Mouse (Mus musculus): ENCODE measurements around the gene Plppr1. TPM values are rescaled to one million over a fixed set of nuclear protein-coding genes. Genes with fewer than 3 reads are reported as not detected.

The Plppr1 gene
- polyA plus RNA-seq, 1 experiment, result 33.5 TPM

- peak; percentile 65 for DNase-seq (ENCODE audit: low read depth)
- TF ChIP-seq CTCF (IDR thresholded peaks at IDR 0.05; ENCODE audit: borderline replicate concordance, extremely low read depth, insufficient read depth, insufficient read length), result no peak
- no peak for TF ChIP-seq POLR2A (IDR thresholded peaks at IDR 0.05; ENCODE audit: borderline replicate concordance, extremely low read depth, insufficient read depth, insufficient read length, poor library complexity, severe bottlenecking)
Measured at GRCm38 (mm10) chr4:49233032-49233406, 173.9 kb downstream of the Plppr1 start.

- TF ChIP-seq CTCF (IDR thresholded peaks at IDR 0.05; ENCODE audit: borderline replicate concordance, extremely low read depth, insufficient read depth, insufficient read length) (no peak), POLR2A (IDR thresholded peaks at IDR 0.05; ENCODE audit: borderline replicate concordance, extremely low read depth, insufficient read depth, insufficient read length, poor library complexity, severe bottlenecking) (no peak)
- DNase-seq (ENCODE audit: low read depth), result no peak
Measured at GRCm38 (mm10) chr4:49238111-49238510, 179.0 kb downstream of the Plppr1 start.

- no peak for DNase-seq (ENCODE audit: low read depth)
- no peak for TF ChIP-seq POLR2A (IDR thresholded peaks at IDR 0.05; ENCODE audit: borderline replicate concordance, extremely low read depth, insufficient read depth, insufficient read length, poor library complexity, severe bottlenecking)
- TF ChIP-seq CTCF (IDR thresholded peaks at IDR 0.05; ENCODE audit: borderline replicate concordance, extremely low read depth, insufficient read depth, insufficient read length), result no peak
Measured at GRCm38 (mm10) chr4:49239451-49239850, 180.4 kb downstream of the Plppr1 start.

GRCm38 (mm10) chr4:49244791-49245190, 185.7 kb downstream of the Plppr1 start:
- TF ChIP-seq CTCF (IDR thresholded peaks at IDR 0.05; ENCODE audit: borderline replicate concordance, extremely low read depth, insufficient read depth, insufficient read length), result no peak
- no peak for TF ChIP-seq POLR2A (IDR thresholded peaks at IDR 0.05; ENCODE audit: borderline replicate concordance, extremely low read depth, insufficient read depth, insufficient read length, poor library complexity, severe bottlenecking)

GRCm38 (mm10) chr4:49245274-49245673, 186.2 kb downstream of the Plppr1 start:
- no peak for DNase-seq (ENCODE audit: low read depth)
- TF ChIP-seq CTCF (IDR thresholded peaks at IDR 0.05; ENCODE audit: borderline replicate concordance, extremely low read depth, insufficient read depth, insufficient read length), result no peak
- no peak for TF ChIP-seq POLR2A (IDR thresholded peaks at IDR 0.05; ENCODE audit: borderline replicate concordance, extremely low read depth, insufficient read depth, insufficient read length, poor library complexity, severe bottlenecking)

More at GRCm38 (mm10) chr4:49244791-49245190, 185.7 kb downstream of the Plppr1 start:
- DNase-seq (ENCODE audit: low read depth), result peak; percentile 69

GRCm38 (mm10) chr4:49251262-49251661, 192.2 kb downstream of the Plppr1 start:
- DNase-seq (ENCODE audit: low read depth), result peak; percentile 84
- TF ChIP-seq POLR2A (IDR thresholded peaks at IDR 0.05; ENCODE audit: borderline replicate concordance, extremely low read depth, insufficient read depth, insufficient read length, poor library complexity, severe bottlenecking) (no peak), CTCF (IDR thresholded peaks at IDR 0.05; ENCODE audit: borderline replicate concordance, extremely low read depth, insufficient read depth, insufficient read length) (peak; percentile 53; the same call in 1 of the 2 replicates)

- no peak for DNase-seq (ENCODE audit: low read depth)
- TF ChIP-seq CTCF (IDR thresholded peaks at IDR 0.05; ENCODE audit: borderline replicate concordance, extremely low read depth, insufficient read depth, insufficient read length), result no peak
- no peak for TF ChIP-seq POLR2A (IDR thresholded peaks at IDR 0.05; ENCODE audit: borderline replicate concordance, extremely low read depth, insufficient read depth, insufficient read length, poor library complexity, severe bottlenecking)
Measured at GRCm38 (mm10) chr4:49252169-49252568, 193.1 kb downstream of the Plppr1 start.

- TF ChIP-seq CTCF (IDR thresholded peaks at IDR 0.05; ENCODE audit: borderline replicate concordance, extremely low read depth, insufficient read depth, insufficient read length) (no peak), POLR2A (IDR thresholded peaks at IDR 0.05; ENCODE audit: borderline replicate concordance, extremely low read depth, insufficient read depth, insufficient read length, poor library complexity, severe bottlenecking) (no peak)
- DNase-seq (ENCODE audit: low read depth), result peak; percentile 83
Measured at GRCm38 (mm10) chr4:49278515-49278914, 219.4 kb downstream of the Plppr1 start.

- no peak for DNase-seq (ENCODE audit: low read depth)
- TF ChIP-seq POLR2A (IDR thresholded peaks at IDR 0.05; ENCODE audit: borderline replicate concordance, extremely low read depth, insufficient read depth, insufficient read length, poor library complexity, severe bottlenecking) (no peak), CTCF (IDR thresholded peaks at IDR 0.05; ENCODE audit: borderline replicate concordance, extremely low read depth, insufficient read depth, insufficient read length) (no peak)
Measured at GRCm38 (mm10) chr4:49284692-49285291, 225.7 kb downstream of the Plppr1 start.

GRCm38 (mm10) chr4:49285340-49286196, 226.5 kb downstream of the Plppr1 start:
- TF ChIP-seq POLR2A (IDR thresholded peaks at IDR 0.05; ENCODE audit: borderline replicate concordance, extremely low read depth, insufficient read depth, insufficient read length, poor library complexity, severe bottlenecking) (no peak), CTCF (IDR thresholded peaks at IDR 0.05; ENCODE audit: borderline replicate concordance, extremely low read depth, insufficient read depth, insufficient read length) (no peak)
- peak; percentile 65 for DNase-seq (ENCODE audit: low read depth)

- no peak for TF ChIP-seq CTCF (IDR thresholded peaks at IDR 0.05; ENCODE audit: borderline replicate concordance, extremely low read depth, insufficient read depth, insufficient read length)
- no peak for TF ChIP-seq POLR2A (IDR thresholded peaks at IDR 0.05; ENCODE audit: borderline replicate concordance, extremely low read depth, insufficient read depth, insufficient read length, poor library complexity, severe bottlenecking)
- peak; percentile 60 for DNase-seq (ENCODE audit: low read depth)
Measured at GRCm38 (mm10) chr4:49286197-49286492, 227.1 kb downstream of the Plppr1 start.

All from brain, embryonic 14.5 days (tissue).